Mouse (Mus musculus) lung, adult 2 months (tissue): ENCODE measurements around the gene Zfp385c.

Experiments
- CTCF ChIP-seq: fragments of 200-500 bp; IDR thresholded peaks from 2 replicates; pipeline ENCODE4 v1.5.1; 2011; ENCODE audit warnings: mild to moderate bottlenecking, low read length, control low read depth; ENCODE audit not compliant: insufficient read depth
- POLR2A ChIP-seq: fragments of 200-500 bp; IDR thresholded peaks from 2 replicates; pipeline ENCODE4 v1.6.1; 2011; ENCODE audit warnings: low read depth, mild to moderate bottlenecking, control low read depth, low read length, borderline replicate concordance; ENCODE audit errors: extremely low read depth

DNA sequence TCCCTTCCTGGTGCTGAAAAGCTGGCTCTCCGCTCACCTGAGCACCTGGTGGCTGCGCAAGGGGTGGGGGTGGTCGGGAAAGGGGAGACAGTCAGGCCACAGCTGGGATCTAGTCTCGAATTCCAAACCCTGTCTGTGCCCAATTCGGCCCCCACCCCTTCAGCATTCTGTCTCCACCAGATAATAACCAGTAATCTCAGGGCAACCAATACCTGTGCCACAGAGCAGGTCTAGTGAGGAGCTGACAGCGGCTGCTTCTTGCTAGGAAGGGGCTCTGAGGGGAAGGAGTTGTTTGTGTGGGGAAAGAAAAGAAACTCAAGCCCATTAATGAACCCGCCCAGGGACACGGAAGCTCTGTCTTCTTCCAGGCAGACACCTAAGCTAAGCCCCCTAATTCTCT lies 41.0 kb downstream of the Zfp385c start:
- no peak for TF ChIP-seq POLR2A
- no peak for TF ChIP-seq CTCF
